Mouse (Mus musculus) adrenal gland, postnatal 14 days (tissue): ENCODE data around the gene Rgs3. TPM values are rescaled to one million over a fixed set of nuclear protein-coding genes. Genes with fewer than 3 reads are reported as not detected.
A peak's percentile ranks its signal among the peaks of the same experiment; 100 is the strongest.

Source experiments
- DNase-seq: peaks from one replicate; pipeline ENCODE4 v3.0.0; 2021; ENCODE audit warnings: mixed read lengths
- total RNA-seq: library from RNA; stranded (reverse); gene quantifications from 2 replicates; pipeline ENCODE4 v1.2.3, GENCODE M21; 2021

Rgs3 gene
- total RNA-seq, 1 experiment from 2014 or later: 46.7 TPM

- no peak for DNase-seq
Observed at GRCm38 (mm10) chr4:62605856-62606541, 46.4 kb downstream of the Rgs3 start.

GRCm38 (mm10) chr4:62606542-62606882, 46.9 kb downstream of the Rgs3 start:
- DNase-seq: peak; percentile 91

- DNase-seq: no peak
Observed at GRCm38 (mm10) chr4:62606905-62607304, 47.3 kb downstream of the Rgs3 start.

- peak; percentile 4 for DNase-seq
Observed at GRCm38 (mm10) chr4:62607345-62607744, 47.7 kb downstream of the Rgs3 start.

GRCm38 (mm10) chr4:62607805-62608204, 48.2 kb downstream of the Rgs3 start:
- DNase-seq: no peak

GRCm38 (mm10) chr4:62609333-62609732, 49.7 kb downstream of the Rgs3 start:
- no peak for DNase-seq

- peak; percentile 48 for DNase-seq
Observed at GRCm38 (mm10) chr4:62610142-62610675, 50.6 kb downstream of the Rgs3 start.

- DNase-seq: peak; percentile 86
Observed at GRCm38 (mm10) chr4:62612601-62613501, 53.2 kb downstream of the Rgs3 start.

GRCm38 (mm10) chr4:62613646-62614365, 54.2 kb downstream of the Rgs3 start:
- peak; percentile 58 for DNase-seq

- DNase-seq: peak; percentile 64
Observed at GRCm38 (mm10) chr4:62617856-62618440, 58.3 kb downstream of the Rgs3 start.

GRCm38 (mm10) chr4:62619232-62619964, 59.8 kb downstream of the Rgs3 start:
- peak; percentile 76 for DNase-seq

- DNase-seq: no peak
Observed at GRCm38 (mm10) chr4:62619965-62620244, 60.3 kb downstream of the Rgs3 start.

- DNase-seq: no peak
Observed at GRCm38 (mm10) chr4:62621151-62621550, 61.5 kb downstream of the Rgs3 start.

GRCm38 (mm10) chr4:62621880-62622675, 62.4 kb downstream of the Rgs3 start:
- DNase-seq: no peak

GRCm38 (mm10) chr4:62623251-62624015, 63.8 kb downstream of the Rgs3 start:
- DNase-seq: no peak

- no peak for DNase-seq
Observed at GRCm38 (mm10) chr4:62624679-62625450, 65.2 kb downstream of the Rgs3 start.

GRCm38 (mm10) chr4:62625451-62626061, 65.9 kb downstream of the Rgs3 start:
- no peak for DNase-seq

GRCm38 (mm10) chr4:62626228-62627026, 66.8 kb downstream of the Rgs3 start:
- DNase-seq: no peak
